Mouse (Mus musculus): ENCODE data around the gene Enox1.

The Enox1 gene

DNA sequence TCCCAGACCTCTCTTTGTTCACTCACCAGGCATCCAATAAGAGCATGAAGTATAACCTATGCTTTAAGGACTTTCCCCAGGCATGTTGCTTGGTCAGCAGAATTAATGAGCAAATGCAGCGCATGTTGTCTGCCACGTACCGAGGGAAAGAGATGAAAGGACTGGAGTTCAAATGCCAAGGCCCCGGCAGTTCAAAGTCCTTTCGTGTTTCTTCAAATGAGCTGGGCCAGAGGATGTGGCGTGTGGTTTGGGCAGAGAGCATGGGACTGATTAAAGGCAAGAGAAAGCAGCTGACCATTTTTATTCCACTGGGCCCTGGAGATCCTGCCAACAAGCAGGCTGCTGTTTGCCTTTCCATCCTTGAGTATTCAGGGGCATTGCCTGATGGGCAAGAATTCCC lies 460.7 kb downstream of the Enox1 start:
- no peak for DNase-seq (ENCODE audit: low read depth, low spot score)

DNA sequence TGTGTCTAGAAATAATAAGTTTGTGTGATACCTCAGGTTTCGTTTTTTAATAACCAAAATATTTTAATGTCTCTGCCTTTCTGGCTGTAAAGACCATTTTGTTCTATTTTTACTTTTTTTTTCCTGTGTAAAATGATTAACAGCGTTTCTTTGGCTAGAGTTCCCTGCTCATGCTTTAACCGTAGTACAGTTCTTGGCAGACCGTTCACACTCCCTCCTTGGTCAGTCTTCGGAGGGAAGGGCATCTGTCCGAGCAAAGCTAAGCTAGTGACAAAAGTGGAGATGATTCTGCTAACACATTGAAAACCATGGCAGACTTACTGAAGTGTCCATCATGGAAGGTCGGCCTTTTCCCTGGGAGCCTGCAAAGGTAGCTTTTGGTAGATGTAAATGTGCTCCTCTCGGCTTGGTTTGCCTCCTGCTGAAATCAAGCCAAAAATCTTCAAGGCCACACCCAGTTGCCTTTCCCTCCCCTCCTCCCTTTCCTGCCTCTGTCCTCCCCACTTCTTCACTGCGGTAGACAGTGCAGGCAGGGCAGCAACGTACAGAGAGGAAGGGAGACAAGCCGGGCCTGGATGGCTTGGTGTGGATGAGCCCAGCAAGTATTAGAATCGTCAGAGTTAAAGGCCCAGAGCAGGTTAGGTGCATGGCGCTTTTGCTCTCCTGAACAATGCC lies 461.7 kb downstream of the Enox1 start:
- no peak for DNase-seq (ENCODE audit: low read depth, low spot score)

DNA sequence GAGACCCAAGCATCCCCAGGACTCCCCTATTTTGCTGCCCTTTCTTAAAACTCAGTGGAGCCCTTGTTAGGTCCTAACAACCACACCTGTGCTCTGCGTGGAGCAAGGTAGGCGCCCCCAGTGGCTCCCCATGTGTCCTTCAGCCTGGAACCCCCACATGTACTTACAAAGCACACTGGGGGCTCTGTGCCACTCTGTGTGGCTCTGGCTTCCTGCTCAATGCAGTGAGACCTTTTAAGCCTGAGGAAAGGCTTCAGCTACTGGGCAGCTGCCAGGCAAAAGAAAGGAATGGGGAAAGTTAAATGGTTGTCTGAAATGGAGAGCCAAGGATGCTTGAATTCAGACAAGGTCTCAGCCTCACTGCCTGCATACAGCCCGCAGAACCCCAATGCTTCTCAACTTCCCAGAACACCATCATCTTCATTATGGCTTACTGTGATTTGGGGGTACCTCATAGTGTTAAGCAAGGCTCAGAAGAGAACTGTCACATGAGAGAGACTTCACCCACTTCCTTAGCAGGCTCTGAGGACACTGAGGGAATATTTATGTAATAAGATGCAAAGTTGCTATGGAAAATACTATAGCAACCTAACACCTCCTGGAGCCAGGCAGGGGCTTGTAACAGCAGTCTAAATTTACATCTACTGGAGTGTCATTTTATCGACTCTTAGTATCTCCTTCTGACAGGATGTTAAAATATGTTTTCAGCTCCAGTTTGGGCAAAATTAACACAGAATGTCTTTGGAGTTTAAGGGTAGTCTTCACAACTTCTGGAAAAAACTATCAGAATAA lies 465.1 kb downstream of the Enox1 start:
- peak; percentile 83 for DNase-seq (ENCODE audit: low read depth, low spot score)

DNA sequence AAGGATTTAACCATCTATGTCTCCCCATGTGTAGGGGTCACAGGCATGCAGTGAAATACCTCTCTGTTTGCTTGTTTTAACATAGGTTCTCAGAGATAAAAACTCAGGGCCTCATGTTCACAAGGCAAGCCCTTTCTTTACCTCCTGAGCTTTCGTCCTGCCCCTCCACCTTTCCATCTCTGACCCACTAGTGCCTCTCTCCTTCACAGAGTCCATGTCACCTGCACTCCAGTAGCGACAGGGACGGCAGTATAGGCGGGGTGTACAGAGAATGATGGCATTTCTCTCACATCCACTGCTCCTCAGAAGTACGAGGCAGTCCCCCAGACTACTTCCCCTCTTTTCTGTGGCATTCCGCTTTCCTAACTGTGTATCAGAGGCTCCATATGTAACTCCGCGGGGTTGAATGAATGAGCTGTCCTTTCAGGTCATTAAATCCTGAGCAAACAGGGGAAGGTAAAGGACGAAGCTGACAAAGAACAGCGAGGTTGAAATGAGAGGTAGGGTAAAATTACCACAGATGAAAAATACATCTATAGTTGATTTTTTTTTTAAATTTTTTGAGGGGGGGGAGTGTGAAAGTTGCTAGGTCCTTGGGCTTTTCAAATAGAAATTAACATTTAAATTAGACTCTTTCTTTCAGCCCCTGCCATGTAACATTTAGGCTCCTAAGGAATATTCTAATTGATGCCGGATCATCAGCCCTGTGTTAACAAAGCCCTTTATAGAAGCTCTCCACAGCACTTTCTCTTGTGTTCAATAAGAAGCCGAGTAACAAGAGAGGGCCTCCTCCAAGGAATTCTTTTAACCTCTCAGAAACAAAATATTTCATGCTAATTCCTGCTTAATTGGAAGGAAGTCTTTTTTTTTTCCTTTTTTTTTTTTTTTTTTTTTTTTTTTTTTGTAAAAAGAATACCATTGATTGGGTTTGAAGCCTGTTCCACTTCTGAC lies 470.3 kb downstream of the Enox1 start:
- DNase-seq (ENCODE audit: low read depth, low spot score): no peak

DNA sequence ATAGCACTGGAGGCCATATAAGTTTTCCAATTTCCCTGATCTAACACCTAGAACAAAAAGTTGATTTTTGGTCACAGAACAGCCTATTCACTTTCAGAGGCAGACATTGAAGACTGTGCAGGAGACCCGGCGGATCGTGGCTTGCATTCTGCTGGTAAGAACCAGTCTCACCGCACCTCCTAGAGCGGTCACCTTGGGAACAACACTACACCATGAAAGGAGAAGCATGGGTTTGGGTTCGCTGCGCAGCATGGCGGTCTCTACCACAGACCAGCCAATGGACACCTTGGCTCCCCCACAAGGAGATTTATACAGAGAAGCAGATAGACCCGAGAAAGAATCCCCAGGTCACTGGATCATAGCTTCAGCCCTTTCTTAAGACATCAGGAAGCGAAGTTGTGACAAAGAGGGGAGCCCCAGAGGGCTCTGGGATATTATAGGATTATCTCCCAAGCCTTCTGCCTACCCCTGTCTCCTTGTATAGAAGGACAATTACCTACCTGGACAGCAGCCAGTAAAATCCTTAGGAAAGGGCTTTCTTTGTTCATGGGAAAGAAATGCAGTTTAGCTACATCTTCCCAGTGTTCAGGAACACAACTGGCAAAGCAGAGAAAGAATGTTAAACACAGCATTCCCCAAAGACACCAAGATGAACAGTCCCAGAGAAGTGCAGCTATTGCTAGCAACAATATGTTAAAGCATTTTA lies 476.1 kb downstream of the Enox1 start:
- DNase-seq (ENCODE audit: low read depth, low spot score): no peak

DNA sequence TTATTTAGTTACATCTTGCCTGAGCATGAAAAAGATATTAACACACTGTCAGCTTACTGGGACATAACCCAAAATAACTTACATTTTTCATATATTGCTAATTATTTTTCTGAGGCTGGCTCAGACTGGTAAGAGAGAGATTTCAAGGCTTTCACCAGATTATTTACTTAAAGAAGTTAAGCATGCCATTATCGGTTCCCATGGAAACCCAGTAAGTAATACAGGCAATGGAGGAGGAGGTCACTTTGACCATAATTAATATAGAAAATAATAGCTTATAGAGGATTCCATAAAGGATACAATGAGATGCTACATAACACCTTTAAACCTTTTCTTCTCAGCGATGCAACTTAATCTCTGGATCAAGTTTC lies 476.6 kb downstream of the Enox1 start:
- no peak for DNase-seq (ENCODE audit: low read depth, low spot score)

DNA sequence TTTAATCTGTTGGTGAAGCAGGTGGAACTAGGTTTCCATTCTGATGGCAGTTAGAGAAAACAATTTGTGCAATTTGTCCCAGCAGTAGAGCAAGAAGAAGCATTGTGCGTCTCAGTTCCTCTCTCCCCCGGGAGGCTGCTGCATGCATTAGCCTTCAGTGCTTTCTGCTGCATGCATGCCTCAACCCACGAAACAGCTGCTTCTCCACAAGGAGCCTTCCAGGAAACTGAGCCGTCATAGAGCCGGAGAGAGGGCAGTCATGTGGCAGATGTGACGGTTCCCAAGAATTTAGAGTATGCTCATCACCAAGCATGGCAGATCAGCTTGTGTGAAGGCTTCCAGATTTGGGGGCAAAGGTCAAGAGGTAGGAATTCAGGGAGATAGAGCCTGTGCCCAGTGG lies 480.4 kb downstream of the Enox1 start:
- peak; percentile 72 for DNase-seq (ENCODE audit: low read depth, low spot score)

DNA sequence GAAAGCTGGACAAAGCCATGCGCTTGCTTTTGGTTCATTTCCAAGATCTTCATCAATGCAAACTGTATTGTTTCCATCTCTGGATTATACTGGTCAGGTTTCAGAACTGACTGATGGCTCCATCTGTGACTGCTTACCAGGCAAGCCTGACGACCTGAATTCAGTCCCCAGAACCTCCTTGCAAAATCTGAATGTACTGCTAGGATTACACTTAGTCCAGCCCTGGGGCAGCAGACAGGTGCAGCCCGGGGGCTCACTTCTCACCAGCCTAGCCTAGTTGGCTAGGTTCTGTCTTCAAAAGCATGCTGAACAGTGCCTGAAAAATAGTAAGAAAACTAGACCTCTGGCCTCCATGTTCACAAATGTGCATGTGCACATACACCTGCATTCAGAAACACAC lies 481.6 kb downstream of the Enox1 start:
- DNase-seq (ENCODE audit: low read depth, low spot score): no peak

DNA sequence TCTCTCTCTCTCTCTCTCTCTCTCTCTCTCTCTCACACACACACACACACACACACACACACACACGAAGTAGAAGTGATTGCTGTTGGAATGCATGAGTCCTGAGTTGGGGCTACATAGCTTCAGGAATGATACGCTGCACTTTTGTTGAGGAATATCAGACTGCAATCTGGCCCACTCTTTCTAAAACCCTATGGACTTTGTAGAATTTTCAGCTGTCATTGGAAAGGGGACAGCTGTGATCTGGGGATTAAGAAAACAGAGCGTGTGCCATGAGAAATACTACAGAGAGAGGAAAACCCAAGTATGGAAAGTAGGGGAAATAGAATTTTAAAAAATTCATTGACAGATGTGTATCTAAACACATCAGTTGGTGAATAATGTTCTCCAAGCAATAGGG lies 482.1 kb downstream of the Enox1 start:
- no peak for DNase-seq (ENCODE audit: low read depth, low spot score)

DNA sequence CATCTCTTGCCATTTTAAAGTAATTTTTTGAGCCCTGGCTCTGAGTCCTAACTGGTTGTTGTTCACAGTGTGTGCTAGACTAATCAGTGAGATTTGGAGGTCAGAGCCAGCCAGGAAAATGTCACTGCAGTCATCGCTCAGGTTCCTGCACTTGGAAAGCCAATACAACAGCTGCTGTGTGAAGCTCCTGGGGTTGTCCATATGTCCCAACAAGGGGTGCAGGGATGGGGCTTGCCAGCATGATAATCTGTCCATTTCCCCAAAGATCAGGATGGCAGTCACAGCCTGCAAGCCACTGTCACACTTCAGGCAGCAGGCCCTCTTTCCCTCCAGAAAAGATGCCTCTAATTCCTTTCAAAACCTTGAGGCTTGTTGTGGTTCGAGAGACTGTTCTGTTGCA lies 483.0 kb downstream of the Enox1 start:
- DNase-seq (ENCODE audit: low read depth, low spot score): no peak

DNA sequence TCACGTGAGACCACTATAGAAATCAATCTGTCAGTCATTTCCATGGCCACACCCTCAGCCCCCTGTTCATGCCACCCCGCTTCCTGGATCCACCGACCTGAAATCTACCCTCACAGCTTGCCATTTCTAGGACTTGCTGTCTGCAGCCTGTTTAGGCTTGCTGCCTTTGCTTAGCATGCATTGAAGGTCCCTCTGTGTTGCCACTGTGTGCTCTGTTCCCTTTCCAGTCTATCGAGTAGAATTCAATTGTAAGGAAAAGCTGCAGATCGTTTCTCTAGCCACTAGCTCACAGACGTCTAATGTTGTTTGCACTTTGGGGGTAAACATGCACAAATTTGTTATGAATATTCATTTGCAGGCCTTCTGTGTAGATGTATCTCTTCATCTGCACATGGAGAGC lies 485.8 kb downstream of the Enox1 start:
- no peak for DNase-seq (ENCODE audit: low read depth, low spot score)

DNA sequence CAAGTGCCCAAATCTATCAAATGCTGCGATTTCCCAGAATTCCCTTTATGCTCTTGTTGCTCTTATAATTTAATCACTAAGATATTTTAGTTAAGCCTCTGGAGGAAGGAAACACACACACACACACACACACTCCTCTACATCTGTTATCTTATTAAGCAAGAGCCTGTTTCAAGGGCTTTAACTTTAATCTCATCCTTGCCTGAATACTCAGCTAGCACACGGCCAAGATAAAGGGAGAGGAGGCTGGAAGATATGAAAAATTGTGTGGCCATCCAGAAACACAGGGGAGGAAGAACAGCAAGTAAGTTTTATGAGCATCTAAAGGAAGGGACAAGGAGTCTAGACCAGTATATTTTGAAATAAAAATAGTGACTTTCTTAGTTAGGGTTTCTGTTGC lies 489.6 kb downstream of the Enox1 start:
- no peak for DNase-seq (ENCODE audit: low read depth, low spot score)

DNA sequence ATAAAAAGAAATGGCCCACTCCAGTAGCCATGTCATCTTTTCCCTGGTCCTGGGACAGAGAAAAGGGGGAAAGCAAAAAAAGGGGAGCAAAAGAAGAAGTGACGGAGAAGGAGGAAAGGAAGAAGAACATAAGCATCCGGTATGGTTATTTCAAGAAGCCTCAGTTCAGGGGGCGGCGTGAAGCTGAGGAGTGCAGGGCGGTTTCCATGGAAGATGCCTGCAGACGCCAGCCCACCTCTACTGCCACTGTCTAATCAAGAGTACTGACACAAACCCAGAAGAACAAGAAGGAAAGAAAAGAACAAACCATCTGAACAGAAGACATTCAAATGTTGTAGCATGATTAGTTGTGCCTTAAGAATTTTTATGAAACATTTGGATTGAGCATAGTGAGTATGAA lies 490.5 kb downstream of the Enox1 start:
- DNase-seq (ENCODE audit: low read depth, low spot score): no peak

DNA sequence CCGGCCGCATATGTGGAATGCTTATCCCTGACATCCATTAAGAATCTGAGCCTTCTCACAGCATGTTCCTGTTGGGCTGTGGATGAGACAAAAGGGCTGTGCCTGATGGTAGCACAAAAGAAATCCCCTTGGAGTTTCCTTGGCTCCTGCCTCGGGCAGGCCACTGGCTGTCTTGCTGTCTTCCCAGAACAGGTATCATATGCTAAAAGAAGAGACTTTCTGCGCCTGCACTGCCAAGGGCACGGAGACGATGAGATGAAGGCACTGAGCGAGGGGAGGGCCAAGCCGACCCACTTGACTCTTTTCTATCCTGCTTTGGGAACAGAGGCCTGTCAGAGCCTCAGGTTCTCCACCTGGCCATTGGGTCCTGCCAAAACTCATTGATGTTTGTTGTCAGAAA lies 491.7 kb downstream of the Enox1 start:
- no peak for DNase-seq (ENCODE audit: low read depth, low spot score)

DNA sequence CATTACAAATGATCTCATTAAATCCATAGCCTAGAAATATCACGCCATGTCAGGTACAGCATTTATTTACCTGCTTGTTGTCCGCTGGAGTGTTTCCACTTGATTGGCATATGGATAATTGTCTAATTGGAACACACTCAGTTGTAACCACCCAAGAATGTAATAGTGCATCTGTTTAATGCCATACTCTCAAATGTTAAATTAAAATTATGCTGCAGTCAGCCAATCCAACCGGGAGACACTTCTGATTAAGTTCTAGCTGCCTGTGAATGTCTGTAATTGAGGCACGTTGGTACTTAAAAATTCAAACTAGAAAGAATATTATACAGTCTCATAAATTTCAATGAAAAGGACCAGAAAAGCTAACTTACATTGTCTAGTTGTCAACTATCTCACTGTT lies 502.2 kb downstream of the Enox1 start:
- no peak for DNase-seq (ENCODE audit: low read depth, low spot score)

DNA sequence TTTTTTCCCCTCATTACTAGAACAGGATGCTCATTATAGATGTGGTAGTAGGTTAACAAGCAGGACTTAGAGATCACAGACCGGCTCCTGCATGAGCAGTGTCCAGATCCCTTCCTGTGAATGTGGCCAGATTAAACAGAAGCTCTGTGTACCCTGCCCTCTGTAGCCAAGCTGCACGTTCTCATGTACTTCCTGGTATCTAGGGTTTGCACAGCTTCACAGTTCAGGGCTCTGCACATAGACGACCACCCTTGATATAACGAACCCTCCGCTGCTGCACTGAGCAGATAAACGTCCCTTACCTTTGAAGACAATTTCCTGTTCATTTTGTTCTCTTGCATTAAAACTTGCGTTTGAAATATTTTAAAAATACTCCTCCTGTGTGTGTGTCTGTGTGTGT lies 505.7 kb downstream of the Enox1 start:
- no peak for DNase-seq (ENCODE audit: low read depth, low spot score)

DNA sequence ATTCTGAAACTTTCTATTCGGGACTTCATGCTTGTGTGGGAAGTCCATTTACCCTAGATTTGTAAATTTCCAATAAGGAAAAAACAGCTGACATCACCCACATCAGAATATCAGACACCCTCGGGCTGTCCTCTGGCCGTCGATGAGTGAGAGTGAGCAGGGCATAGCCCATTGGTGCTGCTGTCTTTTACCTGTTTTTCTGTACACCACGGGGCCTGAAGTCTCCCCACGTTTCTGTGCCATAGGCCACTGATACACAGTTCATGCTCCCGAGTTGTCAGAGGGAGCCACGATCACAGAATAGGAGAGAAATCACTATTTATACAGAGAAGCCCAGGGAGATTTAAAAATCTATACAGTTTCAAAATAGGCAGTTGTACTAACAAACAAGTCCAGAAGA lies 506.4 kb downstream of the Enox1 start:
- DNase-seq (ENCODE audit: low read depth, low spot score): no peak

DNA sequence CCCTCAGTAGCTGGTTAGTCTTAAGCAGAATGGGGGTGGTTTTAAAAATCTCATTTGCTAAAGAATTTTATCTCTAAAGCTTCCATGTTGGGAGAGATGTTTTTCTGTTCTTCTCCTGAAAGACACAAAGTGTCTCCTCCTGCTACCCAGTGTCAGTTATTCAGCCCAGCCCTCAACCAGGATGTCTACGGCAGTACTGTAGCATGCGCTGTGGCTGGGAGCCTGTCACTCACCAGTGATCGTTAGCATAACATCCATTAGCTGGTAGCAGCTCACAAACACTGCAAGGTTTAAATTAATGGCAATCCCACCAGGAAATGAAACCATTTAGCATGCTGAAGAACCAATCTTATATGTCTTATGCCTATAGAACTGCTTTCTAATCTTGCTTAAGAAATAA lies 511.5 kb downstream of the Enox1 start:
- no peak for DNase-seq (ENCODE audit: low read depth, low spot score)

DNA sequence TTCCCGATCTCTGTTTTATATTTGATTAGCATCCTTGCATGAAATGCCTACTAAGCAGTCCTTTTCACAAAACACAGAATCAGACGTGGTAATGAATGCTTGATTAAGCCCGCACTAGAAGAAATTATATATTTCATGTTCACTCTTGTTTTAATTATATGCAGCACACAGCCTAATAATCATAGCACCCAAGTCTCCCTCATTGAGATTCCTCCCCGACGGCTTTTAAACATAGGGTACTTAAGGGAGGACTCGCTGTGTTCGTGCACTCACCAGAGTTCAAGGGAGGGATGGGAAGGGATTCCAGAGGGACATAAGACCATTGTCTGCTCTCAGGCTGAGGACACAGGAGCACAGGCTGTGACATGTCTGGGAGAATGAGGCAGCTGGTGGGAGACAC lies 512.9 kb downstream of the Enox1 start:
- DNase-seq (ENCODE audit: low read depth, low spot score): no peak

DNA sequence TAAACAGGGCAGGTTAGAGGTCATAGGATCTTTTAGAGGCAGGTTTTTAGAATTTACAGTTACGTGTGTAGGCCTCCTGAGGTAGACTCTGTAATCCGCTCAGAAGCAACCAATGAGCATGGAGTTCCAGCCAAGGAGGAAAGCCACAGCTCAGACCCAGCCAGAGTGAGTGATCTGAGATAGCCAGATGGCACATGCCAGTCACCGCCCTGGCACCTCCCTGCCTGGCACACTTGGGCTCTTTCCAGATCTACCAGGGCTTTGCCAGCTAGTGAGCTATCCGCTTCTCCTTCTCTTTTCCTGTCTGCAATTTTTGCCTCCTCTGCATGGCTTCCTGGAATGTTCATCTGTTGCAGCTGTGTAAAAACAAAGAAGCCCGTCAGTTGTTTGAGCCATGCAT lies 514.4 kb downstream of the Enox1 start:
- DNase-seq (ENCODE audit: low read depth, low spot score): no peak

DNA sequence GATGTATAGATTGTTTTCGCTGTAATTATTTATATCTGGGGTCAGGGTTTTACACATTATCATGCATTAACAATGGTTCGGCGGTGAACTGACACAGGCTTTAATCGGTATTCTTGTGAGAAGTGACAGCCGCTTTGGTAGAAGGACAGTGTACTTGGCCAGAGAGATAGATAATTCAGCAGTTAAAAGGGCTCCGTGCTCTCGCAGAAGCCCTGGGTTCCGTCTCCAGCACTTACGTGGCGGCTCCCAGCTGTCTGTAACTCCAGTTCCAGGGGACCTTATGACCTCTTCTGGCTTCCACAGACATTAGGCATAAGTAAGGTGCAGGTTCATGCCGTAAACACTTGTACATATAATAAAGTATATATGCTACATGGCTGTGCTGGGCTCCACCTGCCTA lies 515.4 kb downstream of the Enox1 start:
- no peak for DNase-seq (ENCODE audit: low read depth, low spot score)

DNA sequence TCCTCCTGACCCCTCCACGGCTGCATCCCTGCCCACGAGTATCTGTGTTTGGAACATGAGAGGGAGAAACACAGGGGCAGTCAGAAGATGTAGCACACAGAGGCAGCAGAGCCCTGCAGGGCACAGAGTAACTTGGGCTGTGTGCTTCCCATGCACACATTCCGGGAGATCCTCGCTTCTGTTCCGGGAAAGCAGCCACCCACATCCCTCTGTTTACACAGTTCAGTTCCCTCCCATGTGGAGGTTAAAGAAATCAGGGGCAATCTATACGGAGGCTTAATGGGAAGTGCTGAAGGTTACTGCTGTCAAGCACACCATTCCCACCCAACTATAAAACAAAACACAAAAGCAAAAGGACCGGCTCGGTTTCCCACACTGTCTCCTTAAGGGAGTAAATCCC lies 516.6 kb downstream of the Enox1 start:
- no peak for DNase-seq (ENCODE audit: low read depth, low spot score)
